Mouse (Mus musculus) kidney, adult 8-10 months (tissue): ENCODE measurements at regions not wholly inside any gene's neighbourhood (a gene's known extent, or its start where the extent isn't known, plus 50 kb on each side); places are given as distances from the start of the nearest gene placed in this dataset.

ENCODE experiments used
- DNase-seq, 2 experiments: peaks; one replicate each; pipeline ENCODE4 v3.0.0; 2022

DNA sequence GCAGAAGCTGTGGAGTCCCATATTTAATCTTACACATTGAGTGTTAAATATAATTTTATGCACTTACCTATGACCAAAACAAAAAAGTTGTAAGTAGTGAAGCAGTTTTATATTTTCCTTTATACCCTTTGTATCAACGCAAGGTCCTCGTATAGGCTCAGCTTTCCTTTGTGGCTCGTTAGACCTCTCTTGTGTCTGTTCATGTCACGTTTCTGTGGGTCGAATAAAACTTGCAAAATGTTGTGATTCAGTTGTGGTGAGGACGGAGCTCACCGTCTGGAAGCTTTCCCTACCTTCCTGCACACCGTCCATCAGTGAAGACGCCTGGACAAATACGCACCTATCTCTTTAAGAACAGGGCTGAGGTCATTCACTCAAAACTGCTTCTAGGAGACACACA, 64.9 kb upstream of the Cpsf6 start:
- no peak for DNase-seq

- DNase-seq: no peak
These were observed 63.9 kb upstream of the Cpsf6 start for GRCm38 (mm10) chr10:117443426-117444350.

- DNase-seq: no peak
These were observed 62.4 kb upstream of the Cpsf6 start for GRCm38 (mm10) chr10:117441979-117442803.

DNA sequence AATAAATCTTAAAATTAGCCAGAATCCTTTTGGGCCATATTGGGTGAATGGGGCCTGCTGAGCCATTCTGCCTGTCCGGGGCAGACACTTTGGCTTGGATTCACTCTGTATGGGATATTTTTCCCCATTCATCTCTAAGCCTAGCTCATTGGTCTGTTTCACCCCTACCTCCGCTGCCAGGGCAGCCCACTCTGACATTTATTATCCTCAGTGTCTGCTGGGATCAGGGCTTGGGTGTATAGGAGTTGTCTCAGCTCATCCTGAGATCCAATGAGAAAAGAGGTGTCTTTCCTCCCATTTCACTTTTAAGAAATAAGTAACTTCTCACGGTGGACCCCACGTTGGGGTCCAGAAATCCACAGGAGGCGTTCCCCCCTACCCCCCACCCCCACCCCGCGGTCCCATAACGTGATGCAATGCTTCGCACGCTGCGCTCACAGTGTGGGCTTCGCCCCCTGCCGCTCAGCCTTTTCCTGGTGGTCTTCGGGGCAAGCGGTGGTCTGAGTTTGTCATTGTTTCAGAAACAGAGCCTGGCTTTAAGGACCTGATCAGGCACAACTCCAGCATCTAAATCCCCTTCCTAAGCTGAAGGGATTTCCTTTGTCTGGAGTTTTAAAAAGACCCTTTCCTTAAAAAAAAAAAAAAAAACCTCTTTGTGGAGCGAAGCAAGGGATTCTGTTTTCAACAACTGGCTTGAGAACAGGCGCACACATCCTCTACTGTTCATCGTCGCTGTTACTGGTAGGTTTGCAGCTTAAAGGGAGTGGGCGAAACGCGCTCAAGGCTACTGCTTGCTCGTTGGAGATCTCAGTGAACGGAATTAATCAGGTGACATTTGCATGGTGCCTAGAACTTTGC, 61.5 kb upstream of the Cpsf6 start:
- no peak for DNase-seq

DNA sequence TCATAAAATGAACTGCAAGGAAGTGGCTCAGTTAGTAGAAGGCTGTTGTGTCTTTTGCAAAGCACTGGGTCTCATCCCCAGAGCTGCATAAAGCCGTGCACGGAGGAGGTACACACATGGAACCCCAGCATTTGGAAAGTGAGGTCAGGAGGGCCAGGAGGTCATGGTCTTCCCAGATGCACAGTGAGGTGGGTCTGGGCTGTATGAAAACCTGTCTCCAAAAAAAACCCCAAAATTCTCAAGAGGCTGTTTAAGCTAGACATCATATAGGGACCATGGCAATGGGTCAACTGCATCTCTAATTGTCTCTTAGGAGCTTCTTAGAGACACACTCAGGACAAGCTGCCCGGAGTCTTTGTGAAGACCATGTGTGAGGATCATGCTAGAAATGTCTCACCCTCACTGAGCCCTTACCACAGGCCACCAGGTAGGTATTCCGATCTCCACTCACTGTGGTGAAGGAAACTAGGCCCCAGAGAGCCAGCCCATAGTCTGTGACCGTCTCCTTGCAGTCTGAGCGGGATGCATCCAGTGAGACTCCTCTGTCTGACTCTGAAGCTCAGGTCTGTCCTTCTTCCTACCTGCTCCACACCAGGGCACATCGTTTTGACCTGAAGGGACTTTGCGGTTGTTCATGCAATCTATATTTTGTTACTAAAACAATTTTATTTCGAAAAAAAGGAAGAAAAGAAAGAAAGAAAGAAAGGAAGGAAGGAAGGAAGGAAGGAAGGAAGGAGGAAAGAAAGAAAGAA, 60.6 kb upstream of the Cpsf6 start:
- DNase-seq: no peak

DNA sequence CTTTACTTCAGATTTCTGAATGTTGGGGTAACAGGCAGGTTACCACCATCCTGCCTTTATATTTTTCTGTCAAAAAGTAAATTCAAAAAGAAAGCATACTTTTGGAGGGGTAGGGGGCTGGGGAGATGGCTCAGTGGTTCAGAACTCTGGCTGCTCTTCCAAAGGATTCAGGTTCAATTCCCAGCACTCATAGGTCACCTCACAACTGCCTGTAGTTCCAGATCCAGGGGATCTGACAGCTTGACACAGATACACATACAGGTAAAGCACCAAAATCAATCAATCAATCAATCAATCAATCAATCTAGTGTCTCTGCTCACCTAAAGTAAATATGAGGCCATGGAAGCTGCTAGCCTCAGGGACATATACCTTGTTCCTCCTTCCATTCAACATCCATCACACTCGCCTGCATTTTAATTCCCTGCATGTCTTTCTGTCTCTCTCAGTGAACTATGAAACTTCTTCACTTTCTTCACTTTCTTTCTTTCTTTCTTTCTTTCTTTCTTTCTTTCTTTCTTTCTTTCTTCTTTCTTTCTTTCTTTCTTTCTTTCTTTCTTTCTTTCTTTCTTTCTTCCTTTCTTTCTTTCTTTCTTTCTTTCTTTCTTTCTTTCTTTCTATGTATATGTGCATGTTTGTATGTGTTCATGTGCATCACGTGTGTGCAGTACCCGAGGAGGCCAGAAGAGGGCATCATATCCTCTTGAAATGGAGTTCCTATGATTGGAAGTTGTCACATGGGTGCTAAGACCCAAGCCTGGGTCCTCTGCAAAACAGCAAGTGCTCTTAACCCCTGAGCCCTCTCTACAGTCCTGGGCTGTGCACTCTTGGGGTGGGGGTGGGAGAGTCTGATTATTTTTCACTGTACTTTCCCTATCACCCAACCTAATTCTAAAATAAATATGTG, 59.6 kb upstream of the Cpsf6 start:
- no peak for DNase-seq

GRCm38 (mm10) chr10:117438614-117439193, 58.9 kb upstream of the Cpsf6 start:
- DNase-seq: no peak

DNA sequence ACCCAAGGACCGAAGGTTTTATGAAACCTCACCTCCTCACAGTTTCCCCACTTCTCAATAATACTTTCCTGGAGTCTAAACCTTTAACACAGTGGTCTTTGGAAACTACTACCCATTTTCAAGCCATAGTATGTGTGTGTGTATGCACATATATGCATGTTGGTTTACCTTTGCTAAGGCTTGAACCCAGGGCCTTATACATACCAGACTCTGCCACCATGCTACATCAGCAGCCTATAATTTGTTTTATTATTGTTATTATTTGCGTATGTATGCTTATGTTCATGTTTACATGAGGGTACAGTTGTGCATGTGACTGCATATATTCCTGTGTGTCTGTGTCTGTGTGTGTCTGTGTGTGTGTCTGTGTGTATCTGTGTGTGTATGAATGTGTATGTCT, 58.2 kb upstream of the Cpsf6 start:
- no peak for DNase-seq

- peak; percentile 59 to 68 for DNase-seq
These were observed 57.3 kb upstream of the Cpsf6 start for GRCm38 (mm10) chr10:117436875-117437715.

DNA sequence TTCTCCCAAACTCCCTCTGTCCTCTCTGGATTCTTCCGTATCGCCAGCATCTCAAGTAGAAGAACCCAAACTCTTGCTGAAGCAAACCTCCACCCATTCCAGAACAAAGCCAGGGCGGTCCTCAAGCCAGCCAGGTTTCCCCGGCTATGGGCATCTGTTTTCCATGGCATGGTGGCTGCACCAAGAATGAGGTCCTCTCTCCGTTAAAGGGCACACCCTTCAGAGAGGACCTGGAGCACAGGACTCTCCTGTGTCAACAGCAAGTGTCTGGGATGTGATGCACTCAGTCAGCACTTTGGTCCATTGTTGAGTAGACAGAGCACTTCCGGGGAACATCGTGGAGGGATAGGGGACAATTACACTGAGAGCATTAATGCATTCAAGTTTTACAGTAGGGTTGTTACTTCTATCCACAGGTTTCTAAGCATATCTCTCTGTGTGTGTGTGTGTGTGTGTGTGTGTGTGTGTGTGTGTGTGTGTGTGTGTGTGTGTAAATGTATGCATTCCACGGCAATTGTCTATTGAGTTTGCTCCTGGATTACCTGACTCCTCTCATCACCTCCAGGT, 56.6 kb upstream of the Cpsf6 start:
- no peak for DNase-seq

DNA sequence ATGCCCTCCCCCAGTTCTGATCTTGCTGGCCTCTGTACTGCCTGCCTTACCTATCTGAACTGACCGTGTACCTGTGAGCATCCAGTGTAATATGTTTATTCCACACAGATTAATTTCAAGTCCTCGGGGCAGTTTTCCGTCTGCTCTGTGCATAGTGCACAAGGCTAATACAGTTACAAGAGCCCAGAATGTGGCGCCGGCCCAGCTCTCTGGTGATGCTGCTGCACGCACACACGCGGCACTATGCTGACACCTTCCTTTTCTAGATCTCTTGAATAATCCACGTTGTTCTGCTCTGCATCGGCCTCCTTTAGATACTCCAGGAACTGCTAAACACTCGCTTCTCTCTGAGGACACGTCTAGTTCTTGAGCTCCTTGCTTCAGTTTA, 55.9 kb upstream of the Cpsf6 start:
- DNase-seq: no peak

GRCm38 (mm10) chr10:117434871-117435733, 55.3 kb upstream of the Cpsf6 start:
- DNase-seq: peak; percentile 76 to 89

DNA sequence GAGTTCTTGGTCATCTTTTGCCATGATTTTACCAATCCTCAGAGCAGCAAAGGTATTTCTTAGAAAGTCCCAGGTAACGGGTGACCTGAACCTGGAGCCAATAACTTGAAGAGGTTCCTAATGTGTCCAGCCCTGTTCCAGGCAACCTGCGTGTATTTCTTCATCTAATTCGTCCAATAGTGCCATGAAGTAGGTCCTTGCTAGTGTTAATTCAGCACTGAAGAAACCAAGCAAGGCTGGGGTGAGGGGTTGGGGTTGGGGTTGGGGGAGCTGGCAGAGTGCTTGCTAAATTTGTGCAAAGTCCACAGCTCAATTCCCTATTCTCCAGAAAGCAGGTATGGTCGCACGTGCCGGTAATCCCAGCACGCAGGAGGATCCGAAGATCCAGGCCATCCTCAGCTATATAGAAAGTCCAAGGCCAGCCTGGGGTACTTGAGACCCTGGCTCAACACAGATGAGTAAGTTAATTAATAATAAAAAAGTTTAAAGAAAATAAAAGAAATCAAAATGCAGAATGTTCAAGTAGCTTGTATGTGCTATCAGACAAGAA, 54.6 kb upstream of the Cpsf6 start:
- no peak for DNase-seq

DNA sequence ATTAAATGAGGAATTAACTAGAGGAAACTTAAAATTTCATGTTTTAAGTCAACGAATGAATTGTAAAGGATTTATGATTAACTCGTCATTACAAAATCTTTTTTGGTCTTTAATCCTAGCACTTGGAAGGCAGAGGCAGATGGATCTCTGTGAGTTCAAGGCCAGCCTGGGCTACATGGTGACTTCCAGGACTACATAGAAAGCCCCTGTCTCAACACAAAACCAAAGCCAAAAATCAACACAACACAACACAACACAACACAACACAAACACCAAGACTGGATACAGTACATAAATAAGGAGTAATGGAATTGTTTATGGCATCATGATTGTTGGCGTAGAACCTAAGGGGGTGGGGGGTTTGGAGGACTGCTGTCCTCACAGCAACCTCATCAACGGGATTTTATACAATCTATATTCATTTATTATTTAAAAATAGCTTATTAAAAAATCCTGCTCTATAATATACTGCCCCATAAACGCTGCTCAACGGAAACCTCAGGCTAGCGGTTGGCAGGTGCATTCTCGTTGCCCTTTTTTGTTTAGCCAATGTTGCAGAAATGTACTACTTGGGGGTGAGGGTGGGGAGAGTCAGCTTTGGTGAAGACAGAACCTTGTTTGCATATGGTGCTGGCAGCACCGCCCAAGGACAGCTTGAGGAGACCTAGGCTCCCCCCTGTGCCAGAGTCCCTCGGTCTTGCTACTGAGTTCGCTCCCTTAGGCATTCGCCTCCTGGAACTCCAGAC, 53.9 kb upstream of the Cpsf6 start:
- DNase-seq: no peak

- no peak for DNase-seq
These were observed 53.2 kb upstream of the Cpsf6 start for GRCm38 (mm10) chr10:117432871-117433546.

DNA sequence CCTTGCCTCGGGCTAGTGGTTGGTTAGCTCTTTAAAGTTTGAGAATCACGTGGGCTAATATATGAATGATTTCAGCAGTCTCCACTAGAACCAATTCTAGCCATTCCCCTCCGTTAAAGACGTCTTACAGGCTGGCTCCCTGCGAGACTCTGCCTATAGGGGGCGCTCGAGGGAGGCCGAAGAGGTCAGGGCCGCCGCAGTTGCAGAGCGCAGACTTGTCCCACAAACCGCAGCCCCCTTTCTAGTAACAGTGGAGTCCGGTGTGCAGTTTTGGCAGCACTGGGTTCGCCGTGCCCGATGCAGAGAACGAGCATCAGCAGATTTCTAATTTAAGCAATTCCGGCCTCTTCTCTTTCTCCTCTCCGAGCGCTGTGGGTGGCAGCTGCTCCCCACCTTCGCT, 52.6 kb upstream of the Cpsf6 start:
- DNase-seq: peak; percentile 30 to 69

GRCm38 (mm10) chr10:117431850-117432249, 52.0 kb upstream of the Cpsf6 start:
- no peak for DNase-seq
